Mouse (Mus musculus) olfactory bulb, adult 2 months (tissue): Measurements from ENCODE around the gene Rex1bd.

Experiments used
- CTCF ChIP-seq: fragments of 200-500 bp; IDR thresholded peaks from 2 replicates; pipeline ENCODE4 v1.5.1; 2012; ENCODE audit warnings: low read depth, mild to moderate bottlenecking, low read length, moderate library complexity; ENCODE audit not compliant: insufficient read depth
- POLR2A ChIP-seq: fragments of 200-500 bp; IDR thresholded peaks from 2 replicates; pipeline ENCODE4 v1.6.1; 2012; ENCODE audit warnings: mild to moderate bottlenecking, low read depth, low read length, moderate library complexity; ENCODE audit not compliant: insufficient read depth

GRCm38 (mm10) chr8:70493692-70494415 is 12.7 kb downstream of the Rex1bd start:
- no peak for TF ChIP-seq CTCF
- TF ChIP-seq POLR2A: no peak
